Mouse (Mus musculus) retina, postnatal 7 days (tissue): ENCODE data around the gene Ugt1a1.

Experiments used
- DNase-seq: peaks from one replicate; pipeline ENCODE4 v3.0.0-alpha.2; 2012; ENCODE audit warnings: low read depth, low spot score

Gene Ugt1a1

GRCm38 (mm10) chr1:88257681-88258080, 45.9 kb downstream of the Ugt1a1 start:
- no peak for DNase-seq

GRCm38 (mm10) chr1:88258361-88258760, 46.6 kb downstream of the Ugt1a1 start:
- no peak for DNase-seq

DNA sequence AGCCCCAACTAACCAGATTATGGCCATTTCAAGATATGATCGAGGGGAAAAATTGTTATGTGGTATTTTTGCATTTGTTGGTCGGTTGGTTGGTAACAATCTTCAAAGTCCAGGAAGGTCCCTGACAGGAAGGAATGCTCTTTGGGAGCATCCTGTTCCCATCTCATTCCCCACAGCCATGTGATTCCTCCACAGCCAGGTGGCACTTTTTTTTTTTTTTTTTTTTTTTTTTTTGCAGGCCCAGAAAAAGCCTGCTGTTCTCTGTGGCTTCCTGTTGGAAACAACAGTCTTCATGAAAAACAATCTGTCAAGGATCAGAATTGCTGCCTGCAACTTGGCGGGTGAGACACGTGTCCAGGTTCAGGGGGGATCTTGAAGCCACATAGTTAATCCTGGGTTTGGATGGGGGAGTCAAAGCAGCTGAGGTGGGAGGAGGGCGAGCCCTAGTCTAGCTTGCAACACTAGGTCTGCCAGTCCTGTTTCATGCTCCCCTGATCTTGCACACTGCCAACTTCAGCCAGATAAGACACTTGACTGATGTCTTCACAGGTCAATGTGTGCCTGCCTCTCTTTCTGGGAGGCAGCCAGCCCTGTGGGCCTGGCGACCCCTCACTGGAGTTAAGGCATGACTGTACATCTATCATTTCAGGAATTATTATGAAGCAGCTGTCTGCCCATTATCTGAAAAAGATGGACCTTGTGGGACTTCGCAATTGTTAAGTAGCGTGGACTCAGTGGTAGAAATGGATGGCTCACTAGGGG, 47.3 kb downstream of the Ugt1a1 start:
- no peak for DNase-seq

- no peak for DNase-seq
These were observed 47.9 kb downstream of the Ugt1a1 start for GRCm38 (mm10) chr1:88259643-88260024.

DNA sequence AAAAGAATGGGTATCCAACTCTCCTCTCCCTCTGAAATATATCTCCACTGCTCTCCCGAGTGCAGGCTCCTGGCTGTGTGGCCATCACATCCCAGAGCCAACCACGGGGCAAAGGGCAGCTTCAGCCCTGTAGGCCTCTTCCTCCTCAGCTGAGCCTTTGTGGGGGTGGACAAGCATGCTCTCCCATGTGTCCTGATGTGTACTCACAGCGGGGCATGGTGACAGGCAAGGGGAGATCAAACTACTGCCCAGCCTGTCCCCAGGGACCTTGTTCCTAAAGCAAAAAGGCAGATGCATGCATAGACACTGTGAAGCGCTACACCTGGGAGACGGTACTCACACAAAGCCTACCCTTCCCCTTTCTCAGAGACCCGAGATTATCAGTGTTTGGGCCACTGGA, 48.4 kb downstream of the Ugt1a1 start:
- DNase-seq = no peak

- DNase-seq = no peak
These were observed 49.0 kb downstream of the Ugt1a1 start for GRCm38 (mm10) chr1:88260604-88261377.

DNA sequence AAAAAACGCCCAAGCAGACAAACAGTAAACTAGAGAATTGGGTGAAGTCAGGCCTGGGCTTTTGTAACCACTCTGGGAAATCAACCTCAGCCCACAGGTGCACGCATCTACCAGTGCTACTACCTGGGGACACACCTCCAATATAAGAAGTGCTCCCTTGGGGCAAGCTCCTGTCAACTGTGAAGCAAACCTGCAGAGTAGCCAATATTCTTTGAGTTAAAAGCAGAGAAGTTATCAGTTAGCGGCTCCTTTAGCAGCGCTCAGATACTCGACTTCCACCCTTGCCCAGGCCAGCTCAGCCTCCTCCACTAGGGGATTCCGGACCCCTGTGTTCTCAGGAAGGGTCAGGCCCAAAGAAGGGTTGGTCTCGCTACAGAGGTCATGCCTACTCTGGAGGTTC, 49.9 kb downstream of the Ugt1a1 start:
- DNase-seq = no peak

DNA sequence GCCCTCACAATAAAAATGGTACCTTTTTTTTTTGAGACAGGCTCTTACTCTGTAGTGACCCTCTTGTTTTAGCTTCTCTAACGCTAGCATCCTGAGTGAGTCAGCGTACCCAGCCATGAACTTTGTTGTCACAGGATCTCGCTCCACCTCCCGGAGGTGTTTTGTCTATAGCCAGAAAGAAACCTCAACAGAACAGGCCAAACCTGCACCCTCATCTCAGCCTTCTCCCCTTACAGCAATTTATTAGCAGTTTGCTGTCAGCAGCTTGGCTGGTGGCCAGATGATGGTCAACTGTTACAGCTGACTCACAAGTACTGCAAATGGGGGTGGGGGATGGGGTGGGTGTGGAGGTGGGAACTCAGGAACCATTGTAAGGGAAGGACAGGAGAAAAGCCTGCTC, 50.5 kb downstream of the Ugt1a1 start:
- DNase-seq = no peak

- DNase-seq = no peak
These were observed 51.2 kb downstream of the Ugt1a1 start for GRCm38 (mm10) chr1:88262961-88263360.

DNA sequence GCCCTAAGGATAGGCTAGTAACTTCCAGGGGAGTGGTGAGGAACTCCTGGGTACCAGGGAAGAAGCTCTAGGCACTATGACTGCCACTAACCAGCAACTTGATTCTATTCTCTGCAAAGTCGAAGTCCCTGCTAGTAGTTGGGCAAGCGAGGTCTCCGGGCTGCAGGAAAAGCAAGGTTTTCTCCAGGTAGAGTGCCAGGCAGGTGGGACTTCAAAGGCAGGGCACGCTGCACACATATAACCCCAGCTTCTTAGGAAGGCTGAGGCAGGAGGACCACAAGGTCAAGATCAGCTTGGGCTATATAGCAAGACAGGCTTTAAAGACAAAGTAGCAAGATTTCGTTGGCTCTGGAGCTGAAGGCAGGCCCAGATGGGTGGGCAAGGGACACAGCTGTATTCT, 52.0 kb downstream of the Ugt1a1 start:
- DNase-seq = no peak

DNA sequence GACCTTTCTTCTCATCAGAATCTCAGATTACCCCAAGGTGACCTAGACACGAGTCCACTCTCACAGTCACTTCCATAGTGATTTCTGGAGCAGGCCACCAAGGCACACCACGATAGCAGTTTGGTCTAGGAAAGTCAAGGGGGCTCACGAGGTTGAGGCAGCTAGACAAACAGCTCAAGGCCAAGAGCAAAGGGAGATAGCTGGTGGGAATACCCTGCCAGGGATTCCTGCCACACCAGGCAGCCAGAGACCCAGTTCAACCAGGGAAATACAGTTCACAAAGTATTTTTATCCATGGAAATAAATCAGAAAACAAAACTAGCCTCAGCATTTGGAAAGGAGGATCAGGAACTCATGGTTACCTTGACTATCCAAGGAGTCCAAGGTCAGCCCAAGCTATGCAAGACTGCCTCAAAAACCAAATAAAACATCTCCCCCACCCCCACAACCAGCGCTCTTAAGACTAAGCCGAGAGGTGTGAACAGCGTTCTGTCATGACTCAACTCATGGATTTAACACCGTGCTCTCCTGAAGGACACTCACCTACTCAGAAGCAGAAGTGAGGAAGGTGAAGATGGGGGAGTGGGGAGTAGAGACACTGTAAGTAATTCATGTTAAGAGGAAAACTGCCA, 52.6 kb downstream of the Ugt1a1 start:
- DNase-seq = no peak

DNA sequence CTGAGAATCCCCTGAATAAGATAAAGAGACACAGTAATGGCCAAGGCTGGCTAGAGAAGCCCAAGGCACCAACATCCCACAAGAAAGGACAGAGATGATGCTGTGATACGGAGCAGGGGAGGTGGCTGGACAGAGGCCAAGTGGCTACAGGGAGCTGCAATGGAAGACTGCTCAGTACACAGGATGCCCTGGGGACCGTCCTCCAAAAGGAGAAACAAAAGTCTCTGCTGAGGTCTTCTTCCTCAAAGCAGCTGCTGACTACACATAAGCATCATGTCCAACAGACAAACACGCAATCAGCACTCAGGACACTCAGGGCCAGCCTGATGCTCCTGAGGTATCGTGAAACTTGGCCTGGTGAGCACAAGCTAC, 53.1 kb downstream of the Ugt1a1 start:
- no peak for DNase-seq

GRCm38 (mm10) chr1:88266123-88266522, 54.4 kb downstream of the Ugt1a1 start:
- no peak for DNase-seq

- no peak for DNase-seq
These were observed 55.7 kb downstream of the Ugt1a1 start for GRCm38 (mm10) chr1:88267489-88267888.

DNA sequence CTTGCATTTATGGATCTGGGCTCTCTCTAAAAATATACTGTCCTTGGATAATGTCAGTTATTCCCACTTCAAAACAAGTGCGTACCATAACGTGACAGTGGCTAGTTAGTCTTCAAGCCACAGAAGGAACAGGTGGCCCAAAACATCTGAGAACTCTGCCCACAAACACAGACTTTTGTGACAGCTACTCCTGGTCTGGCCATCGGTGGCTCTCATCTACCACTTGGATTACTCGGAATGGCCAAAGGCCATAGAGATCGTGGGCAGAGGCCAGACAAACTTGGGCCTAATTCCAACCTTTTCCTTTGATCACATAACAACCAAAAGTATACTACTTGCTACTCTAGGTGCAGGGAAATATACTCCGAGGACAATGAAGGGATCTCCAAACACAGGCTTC, 56.3 kb downstream of the Ugt1a1 start:
- DNase-seq = no peak
